Mouse (Mus musculus) heart, embryonic 14.5 days (tissue): Measurements from ENCODE around the gene Sgms1. TPM values are rescaled to one million over a fixed set of nuclear protein-coding genes. Genes with fewer than 3 reads are reported as not detected.

Experiments
- ATAC-seq: fragments of 200-750 bp; cut with Nextera tagmentation; 2 replicates; pipeline ENCODE4 v1.8.0; 2017; ENCODE audit warnings: low read depth, moderate TSS enrichment; ENCODE audit not compliant: insufficient number of reproducible peaks, insufficient read depth, low FRiP score
- H3K27ac ChIP-seq, 2 experiments: fragments of 200-500 bp in 1 of 2; fragments of 300-500 bp in 1 of 2; sonication (generic) in 1 of 2; replicated peaks in 1 of 2; 2 replicates each; pipeline ENCODE4 v1.5.1; 2012 to 2014; ENCODE audit warnings: low read depth in 2 of 2, low read length in 2 of 2, control low read depth in 1 of 2, mild to moderate bottlenecking in 1 of 2, mixed read lengths in 1 of 2; ENCODE audit not compliant: control insufficient read depth in 1 of 2, insufficient read depth in 1 of 2
- H3K27me3 ChIP-seq: fragments of 300-500 bp; sonication (generic); 2 replicates; pipeline ENCODE4 v1.6.1; 2014; ENCODE audit warnings: mild to moderate bottlenecking, low read length, control low read depth; ENCODE audit not compliant: control insufficient read depth, insufficient read depth
- H3K36me3 ChIP-seq: fragments of 300-500 bp; sonication (generic); 2 replicates; pipeline ENCODE4 v1.6.1; 2014; ENCODE audit warnings: mild to moderate bottlenecking, control low read depth, low read length, mixed read lengths; ENCODE audit not compliant: control insufficient read depth, insufficient read depth
- H3K4me1 ChIP-seq, 2 experiments: fragments of 200-500 bp in 1 of 2; fragments of 300-500 bp in 1 of 2; sonication (generic) in 1 of 2; 2 replicates each; pipeline ENCODE4 v1.6.1; 2012 to 2014; ENCODE audit warnings: low read length in 2 of 2, control low read depth in 1 of 2, mixed read lengths in 1 of 2; ENCODE audit not compliant: control insufficient read depth in 2 of 2, insufficient read depth in 2 of 2
- H3K4me2 ChIP-seq: fragments of 300-500 bp; sonication (generic); 2 replicates; pipeline ENCODE4 v1.6.1; 2014; ENCODE audit warnings: mild to moderate bottlenecking, low read length
- H3K4me3 ChIP-seq, 2 experiments: fragments of 200-500 bp in 1 of 2; fragments of 300-500 bp in 1 of 2; sonication (generic) in 1 of 2; 2 replicates each; pipeline ENCODE4 v1.5.1; 2012 to 2014; ENCODE audit warnings: low read length in 2 of 2, mild to moderate bottlenecking in 2 of 2, control low read depth in 1 of 2, low read depth in 1 of 2, moderate library complexity in 1 of 2; ENCODE audit not compliant: control insufficient read depth in 1 of 2, insufficient read depth in 1 of 2
- H3K9ac ChIP-seq: fragments of 300-500 bp; sonication (generic); 2 replicates; pipeline ENCODE4 v1.6.1; 2014; ENCODE audit warnings: mild to moderate bottlenecking, low read length
- H3K9me3 ChIP-seq: fragments of 300-500 bp; sonication (generic); 2 replicates; pipeline ENCODE4 v1.6.1; 2016; ENCODE audit warnings: low read length, control low read depth; ENCODE audit not compliant: control insufficient read depth
- WGBS: fragments of 180-500 bp; shearing (Covaris S2); extraction: QIAGEN DNeasy Blood & Tissue Kit; methylation state at CpG from one replicate; pipeline ENCODE4 v1.1.7; 2014; 5-methylcytosine and 5-hydroxymethylcytosine counted together
- polyA plus RNA-seq: library from polyadenylated mRNA; unstranded; fragments of >200 nt; fragmentation: Nextera tagmentation; extraction: Ambion mirVana; gene quantifications from 2 replicates; pipeline ENCODE4 v1.2.1, GENCODE M21; 2014

The Sgms1 gene
- polyA plus RNA-seq, 1 experiment from 2014 or later = 41.3 TPM

DNA sequence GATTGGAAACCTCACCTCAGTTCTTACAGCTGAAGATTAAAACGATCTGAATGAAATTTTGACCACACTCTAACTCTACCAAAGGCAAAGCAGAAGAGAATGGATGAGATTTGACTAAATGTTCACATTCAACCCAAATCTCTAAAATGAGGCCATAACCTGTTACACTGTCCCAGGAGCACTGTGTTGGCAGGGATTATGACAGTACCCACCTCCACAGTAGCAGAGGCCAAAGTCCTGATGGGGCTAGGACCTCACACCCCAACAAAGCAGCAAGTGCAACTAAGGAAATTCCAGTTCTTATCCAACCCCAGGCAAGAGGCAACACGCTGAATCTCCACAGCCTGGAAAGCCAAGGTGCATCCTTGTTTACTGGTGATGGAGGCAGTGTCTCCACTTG, 112.2 kb downstream of the Sgms1 start:
- no peak overlapping the region for H3K4me3 ChIP-seq
- 89% methylated on average over 2 of the region's 2 CpGs for WGBS
- no peak for ATAC-seq

DNA sequence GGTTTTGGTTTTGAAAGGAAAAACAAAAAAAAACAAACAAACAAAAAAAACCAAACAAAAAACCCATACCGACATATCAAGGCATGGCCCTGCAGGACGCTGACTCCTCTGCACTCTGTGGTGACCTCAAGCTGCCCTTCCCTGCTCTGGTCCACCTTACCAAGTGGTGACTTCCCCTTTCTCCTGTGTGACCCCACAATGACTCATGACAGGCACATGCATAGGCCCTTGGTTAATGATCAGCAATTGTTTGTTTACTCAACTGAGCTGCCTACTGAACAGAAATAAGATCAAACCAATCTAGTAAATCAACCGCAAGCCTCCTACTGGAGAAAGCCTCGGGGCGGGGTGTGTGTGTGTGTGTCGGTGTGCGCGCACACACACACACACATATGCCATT, 112.7 kb downstream of the Sgms1 start:
- no peak overlapping the region for H3K27ac ChIP-seq
- 90% methylated on average over 8 of the region's 8 CpGs for WGBS
- H3K4me3 ChIP-seq = no peak overlapping the region
- H3K4me1 ChIP-seq = peaks cover 21 to 35% of the 10 kb centered on the region in 2 experiments
- H3K27me3 ChIP-seq = no peaks in the 10 kb centered on the region
- ATAC-seq = no peak
- H3K9me3 ChIP-seq = no peaks in the 10 kb centered on the region
- H3K9ac ChIP-seq = no peak overlapping the region
- no peaks in the 10 kb centered on the region for H3K36me3 ChIP-seq
- no peak overlapping the region for H3K4me2 ChIP-seq

More for the DNA sequence above, 112.2 kb downstream of the Sgms1 start:
- no peak overlapping the region for H3K27ac ChIP-seq
- H3K4me1 ChIP-seq = peaks cover 18 to 33% of the 10 kb centered on the region in 2 experiments
- no peaks in the 10 kb centered on the region for H3K9me3 ChIP-seq
- no peak overlapping the region for H3K4me2 ChIP-seq
- no peaks in the 10 kb centered on the region for H3K36me3 ChIP-seq
- H3K9ac ChIP-seq = no peak overlapping the region
- no peaks in the 10 kb centered on the region for H3K27me3 ChIP-seq

GRCm38 (mm10) chr19:32276263-32276662, 113.3 kb downstream of the Sgms1 start:
- no peak overlapping the region for H3K9ac ChIP-seq
- no peak overlapping the region for H3K27ac ChIP-seq
- peaks cover 21 to 33% of the 10 kb centered on the region in 2 experiments for H3K4me1 ChIP-seq
- H3K4me2 ChIP-seq = no peak overlapping the region
- no peak overlapping the region for H3K4me3 ChIP-seq
- no peaks in the 10 kb centered on the region for H3K9me3 ChIP-seq
- no peaks in the 10 kb centered on the region for H3K27me3 ChIP-seq
- ATAC-seq = no peak
- 83% methylated on average over 5 of the region's 5 CpGs for WGBS
- no peaks in the 10 kb centered on the region for H3K36me3 ChIP-seq

GRCm38 (mm10) chr19:32275068-32275925, 114.2 kb downstream of the Sgms1 start:
- peaks cover 17 to 30% of the 10 kb centered on the region in 2 experiments for H3K4me1 ChIP-seq
- H3K27me3 ChIP-seq = no peaks in the 10 kb centered on the region
- whole genome bisulfite sequencing = 80% methylated on average over 14 of the region's 14 CpGs
- no peak for ATAC-seq
- no peak overlapping the region for H3K9ac ChIP-seq
- no peaks in the 10 kb centered on the region for H3K36me3 ChIP-seq
- no peak overlapping the region for H3K27ac ChIP-seq
- no peaks in the 10 kb centered on the region for H3K9me3 ChIP-seq
- H3K4me2 ChIP-seq = no peak overlapping the region
- no peak overlapping the region for H3K4me3 ChIP-seq

GRCm38 (mm10) chr19:32274145-32274544, 115.4 kb downstream of the Sgms1 start:
- no peaks in the 10 kb centered on the region for H3K36me3 ChIP-seq
- H3K9me3 ChIP-seq = no peaks in the 10 kb centered on the region
- peaks cover 22 to 24% of the 10 kb centered on the region in 2 experiments for H3K4me1 ChIP-seq
- ATAC-seq = no peak
- WGBS = 68% methylated on average over 2 of the region's 2 CpGs
- no peak overlapping the region for H3K27ac ChIP-seq
- H3K9ac ChIP-seq = no peak overlapping the region
- H3K27me3 ChIP-seq = no peaks in the 10 kb centered on the region
- H3K4me2 ChIP-seq = no peak overlapping the region
- no peak overlapping the region for H3K4me3 ChIP-seq

DNA sequence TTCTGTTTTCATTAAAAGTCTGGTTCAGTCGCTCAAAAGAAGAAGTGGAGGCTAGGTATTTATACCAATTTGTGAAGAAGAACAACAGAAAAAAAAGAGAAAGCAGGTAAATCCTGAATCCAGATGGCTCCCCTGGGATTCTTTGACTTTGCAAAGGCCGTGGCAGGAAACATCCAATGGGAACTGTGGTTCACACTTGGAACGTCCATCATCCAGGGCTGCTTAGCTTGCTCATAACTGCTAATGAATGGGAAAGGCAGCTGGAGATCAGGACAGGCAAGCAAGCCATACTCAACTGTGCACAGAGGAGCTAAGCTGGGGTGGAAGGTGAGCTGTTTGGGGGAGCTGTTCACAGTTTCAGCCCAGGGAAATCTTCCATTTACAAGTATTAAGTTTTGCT, 115.8 kb downstream of the Sgms1 start:
- WGBS = 74% methylated on average over 3 of the region's 3 CpGs

GRCm38 (mm10) chr19:32272475-32273260, 116.8 kb downstream of the Sgms1 start:
- no peak overlapping the region for H3K4me3 ChIP-seq
- 52% methylated on average over 6 of the region's 6 CpGs for WGBS
- no peak overlapping the region for H3K4me2 ChIP-seq
- H3K9ac ChIP-seq = no peak overlapping the region
- ATAC-seq = no peak; the same call in 1 of the 2 replicates
- H3K4me1 ChIP-seq = peaks cover 27 to 29% of the 10 kb centered on the region in 2 experiments
- no peaks in the 10 kb centered on the region for H3K36me3 ChIP-seq
- H3K27ac ChIP-seq = peak overlapping the region; percentile 20 to 29; a peak in 3 of 4 replicates
- no peaks in the 10 kb centered on the region for H3K27me3 ChIP-seq
- no peaks in the 10 kb centered on the region for H3K9me3 ChIP-seq

More for the DNA sequence above, 115.8 kb downstream of the Sgms1 start:
- Histone ChIP-seq H3K9ac (no peak overlapping the region), H3K36me3 (no peaks in the 10 kb centered on the region), H3K27me3 (no peaks in the 10 kb centered on the region), H3K4me1 (peaks cover 23 to 28% of the 10 kb centered on the region in 2 experiments), H3K4me2 (no peak overlapping the region), H3K4me3 (no peak overlapping the region), H3K27ac (no peak overlapping the region), H3K9me3 (no peaks in the 10 kb centered on the region)
- no peak for ATAC-seq
